ENCODE assay signal across 22 mouse cellular contexts in genomic region chr17:50654741-50655415, GRCm38 (mm10).
A peak's percentile ranks its signal among the peaks of the same experiment; 100 is the strongest.
DNase-seq lines count a peak whose midpoint lies in the region; ATAC-seq and TF ChIP-seq lines count a peak whose summit lies in the region.
"Had no signal": no experiment of that assay in that cellular context is flagged by ENCODE, and none has a peak within 500 bp of the region (broad histone marks: within the 10 kb centered on the region; RNA-seq: fewer than 3 reads in every experiment).

No protein-coding gene starts in this region.

- peak overlapping the region; percentile 74 for H3K27ac ChIP-seq in gastrocnemius, adult 2 months
- peak overlapping the region; percentile 81 for H3K27ac ChIP-seq in heart, embryonic 13.5 days (replicated peaks)
- 0 out of 2 replicates have a peak overlapping the region, but pooled peaks have one; percentile 22 for H3K27ac ChIP-seq in lung, embryonic 14.5 days (ENCODE audit: low read depth)
- H3K27ac ChIP-seq in heart, postnatal 0 days (ENCODE audit: low read depth): peak overlapping the region; percentile 67
- H3K27ac ChIP-seq: embryonic facial prominence, embryonic 15.5 days; hindbrain, embryonic 10.5 days; liver, embryonic 13.5 days; macrophage; stomach, postnatal 0 days had no signal

- no peaks in the 10 kb centered on the region for H3K27me3 ChIP-seq in heart, embryonic 13.5 days (replicated peaks)
- no peaks in the 10 kb centered on the region for H3K27me3 ChIP-seq in lung, embryonic 14.5 days (ENCODE audit: insufficient read depth, low read length)
- H3K27me3 ChIP-seq in heart, postnatal 0 days (ENCODE audit: control insufficient read depth, insufficient read depth, low read length): no peaks in the 10 kb centered on the region
- H3K27me3 ChIP-seq: CH12.LX; embryonic facial prominence, embryonic 15.5 days; liver, embryonic 13.5 days had no signal

- H3K4me2 ChIP-seq in heart, embryonic 13.5 days: no peak overlapping the region
- H3K4me2 ChIP-seq in lung, embryonic 14.5 days: no peak overlapping the region
- H3K4me2 ChIP-seq in heart, postnatal 0 days (ENCODE audit: low read depth, low read length): no peak overlapping the region
- H3K4me2 ChIP-seq: embryonic facial prominence, embryonic 15.5 days; liver, embryonic 13.5 days had no signal

- no peak for TF ChIP-seq CTCF in gastrocnemius, adult 2 months (IDR thresholded peaks at IDR 0.05)
- TF ChIP-seq CTCF in lung, embryonic 14.5 days (IDR thresholded peaks at IDR 0.05; ENCODE audit: low read depth): no peak
- no peak for TF ChIP-seq CTCF in heart, postnatal 0 days (IDR thresholded peaks at IDR 0.05; ENCODE audit: low read depth)

- WGBS in heart, embryonic 13.5 days: 31% methylated on average over 5 of the region's 5 CpGs
- 36% methylated on average over 5 of the region's 5 CpGs for WGBS in lung, embryonic 14.5 days
- 38% methylated on average over 5 of the region's 5 CpGs for WGBS in heart, postnatal 0 days

- DNase-seq in gastrocnemius, adult 2 months: no peak
- no peak for DNase-seq in gastrocnemius, adult 18-20 months (ENCODE audit: low spot score)
- DNase-seq in heart, adult 9 months (ENCODE audit: low spot score in 2 of 2): no peak
- peak; percentile 53 for DNase-seq in lung, embryonic 14.5 days
- DNase-seq in lung, postnatal 14 days: no peak
- no peak for DNase-seq in heart, postnatal 0 days (ENCODE audit: low spot score)
- DNase-seq: adrenal gland, postnatal 36 days; B cell, adult 2 months; kidney, postnatal 25 days; liver, embryonic 13.5 days; lung, adult 2 months; thymus, adult 2 months had no signal

- peaks cover 26% of the 10 kb centered on the region for H3K4me1 ChIP-seq in heart, embryonic 13.5 days
- H3K4me1 ChIP-seq in lung, embryonic 14.5 days (ENCODE audit: insufficient read depth): 0 out of 2 replicates have a peak, but pooled peaks cover 3% of the 10 kb centered on the region
- peaks cover 8% of the 10 kb centered on the region; the same call in 1 of the 2 replicates for H3K4me1 ChIP-seq in heart, postnatal 0 days (ENCODE audit: control insufficient read depth, insufficient read depth)
- H3K4me1 ChIP-seq: embryonic facial prominence, embryonic 15.5 days had no signal

- H3K9ac ChIP-seq in heart, embryonic 13.5 days: no peak overlapping the region
- no peak overlapping the region for H3K9ac ChIP-seq in lung, embryonic 14.5 days
- H3K9ac ChIP-seq in heart, postnatal 0 days (replicated peaks; ENCODE audit: low read depth, low read length): no peak overlapping the region
- H3K9ac ChIP-seq: embryonic facial prominence, embryonic 15.5 days; liver, embryonic 13.5 days had no signal

- no peaks in the 10 kb centered on the region for H3K36me3 ChIP-seq in heart, embryonic 13.5 days
- H3K36me3 ChIP-seq in lung, embryonic 14.5 days (ENCODE audit: insufficient read depth): no peaks in the 10 kb centered on the region
- no peaks in the 10 kb centered on the region for H3K36me3 ChIP-seq in heart, postnatal 0 days (replicated peaks; ENCODE audit: control insufficient read depth, insufficient read depth, low read length)
- H3K36me3 ChIP-seq: embryonic facial prominence, embryonic 15.5 days; G1E; hindbrain, embryonic 10.5 days; liver, embryonic 13.5 days had no signal

- 0 out of 2 replicates have a peak, but pooled peaks have one; percentile 11 for ATAC-seq in heart, embryonic 13.5 days (ENCODE audit: extremely low read depth, insufficient number of reproducible peaks, low FRiP score, low TSS enrichment)
- ATAC-seq in lung, embryonic 14.5 days (ENCODE audit: insufficient read depth): peak; percentile 62; the same call in 1 of the 2 replicates
- peak; percentile 36; the same call in 1 of the 2 replicates for ATAC-seq in heart, postnatal 0 days (ENCODE audit: insufficient read depth, low read depth)
- ATAC-seq: forebrain, embryonic 14.5 days; hindbrain, embryonic 16.5 days; Patski had no signal

- H3K9me3 ChIP-seq in heart, embryonic 13.5 days: no peaks in the 10 kb centered on the region
- no peaks in the 10 kb centered on the region for H3K9me3 ChIP-seq in lung, embryonic 14.5 days (ENCODE audit: low read depth, low read length)
- H3K9me3 ChIP-seq in heart, postnatal 0 days (replicated peaks; ENCODE audit: control insufficient read depth, low read length): peaks cover 3% of the 10 kb centered on the region; the same call in 1 of the 2 replicates
- H3K9me3 ChIP-seq: embryonic facial prominence, embryonic 15.5 days; hindbrain, embryonic 10.5 days; liver, embryonic 13.5 days had no signal

- no peak for TF ChIP-seq EP300 in heart, postnatal 0 days (IDR thresholded peaks at IDR 0.05; ENCODE audit: low read depth)

- H3K4me3 ChIP-seq in gastrocnemius, adult 2 months: no peak overlapping the region
- no peak overlapping the region for H3K4me3 ChIP-seq in heart, embryonic 13.5 days
- H3K4me3 ChIP-seq in lung, embryonic 14.5 days (ENCODE audit: low read depth, low read length): no peak overlapping the region
- H3K4me3 ChIP-seq in heart, postnatal 0 days (ENCODE audit: low read depth, low read length): no peak overlapping the region
- H3K4me3 ChIP-seq: embryonic facial prominence, embryonic 15.5 days; hindbrain, embryonic 10.5 days; liver, embryonic 13.5 days had no signal

- intact Hi-C loops in gastrocnemius, adult 2 months (cut with DNase I): no loop called here

Comparison
In these comparisons a context has a peak if more than half of its experiments do, and no peak if none do; other contexts are left out.
1. H3K27ac ChIP-seq: peak in every context shown above with its lines; median percentile 81 in heart, embryonic 13.5 days; 74 in gastrocnemius, adult 2 months; 67 in heart, postnatal 0 days; 22 in lung, embryonic 14.5 days.
2. ATAC-seq: peak in every context shown above with its lines; median percentile 62 in lung, embryonic 14.5 days; 36 in heart, postnatal 0 days; 11 in heart, embryonic 13.5 days.